Mouse (Mus musculus) CD4-positive, CD25-positive, alpha-beta regulatory T cell, adult 4 months (primary cell): ENCODE measurements around the gene Tmem39b. TPM values are rescaled to one million over a fixed set of nuclear protein-coding genes. Genes with fewer than 3 reads are reported as not detected.

ENCODE experiments used
- polyA plus RNA-seq, 2 experiments: library from polyadenylated mRNA; unstranded; fragments of 100-300 nt; shearing (Covaris generic); gene quantifications; one replicate each; pipeline ENCODE4 v1.2.1; 2017

Gene Tmem39b
- polyA plus RNA-seq, 2 experiments from 2014 or later: 8.1 to 16.8 TPM

Other genes with a start within 250 kb of the Tmem39b start
- gene Bsdc1, start 235.3 kb downstream of the Tmem39b start, polyA plus RNA-seq: 10 to 100 TPM; 30.8 to 37.9 TPM
- gene Tssk3, start 205.8 kb downstream of the Tmem39b start, polyA plus RNA-seq: not detected
- not detected for gene Fam229a, start 205.6 kb downstream of the Tmem39b start, polyA plus RNA-seq
- 1 to 10 TPM; 2.3 to 2.6 TPM for gene Marcksl1, start 183.3 kb downstream of the Tmem39b start, polyA plus RNA-seq
- gene Hdac1, start 154.1 kb downstream of the Tmem39b start, polyA plus RNA-seq: 100 to 1,000 TPM; 270 to 328 TPM
- 1,000 to 10,000 TPM; 1,549 to 2,173 TPM for gene Lck, start 123.2 kb downstream of the Tmem39b start, polyA plus RNA-seq
- gene Fam167b, start 118.3 kb downstream of the Tmem39b start, polyA plus RNA-seq: under 1 TPM in 1 of 2 experiments, not detected in 1; 0.86 TPM
- gene Eif3i, start 96.2 kb downstream of the Tmem39b start, polyA plus RNA-seq: 100 to 1,000 TPM; 337 to 353 TPM
- gene Tmem234, start 96.2 kb downstream of the Tmem39b start, polyA plus RNA-seq: 100 to 1,000 TPM; 254 to 306 TPM
- gene Dcdc2b, start 82.6 kb downstream of the Tmem39b start, polyA plus RNA-seq: 1 to 10 TPM; 3.9 to 7.0 TPM
- 10 to 100 TPM; 48.4 to 68.7 TPM for gene Iqcc, start 77.7 kb downstream of the Tmem39b start, polyA plus RNA-seq
- 10 to 100 TPM; 28.6 to 39.5 TPM for gene Ccdc28b, start 72.9 kb downstream of the Tmem39b start, polyA plus RNA-seq
- 10 to 100 TPM; 19.8 to 29.3 TPM for gene Txlna, start 55.8 kb downstream of the Tmem39b start, polyA plus RNA-seq
- gene Kpna6, start 24.1 kb downstream of the Tmem39b start, polyA plus RNA-seq: 10 to 100 TPM; 11.8 to 12.0 TPM
- gene Khdrbs1, start 45.5 kb upstream of the Tmem39b start, polyA plus RNA-seq: 10 to 100 TPM; 24.8 to 39.1 TPM
- 1,000 to 10,000 TPM; 1,309 to 1,442 TPM for gene Ptp4a2, start 114.4 kb upstream of the Tmem39b start, polyA plus RNA-seq
- gene Spocd1, start 232.4 kb upstream of the Tmem39b start, polyA plus RNA-seq: not detected